Mouse (Mus musculus) liver, postnatal 0 days (tissue): ENCODE results near the gene Herpud2. TPM values are rescaled to one million over a fixed set of nuclear protein-coding genes. Genes with fewer than 3 reads are reported as not detected.
"Not testable (repeated sequence)": the region's sequence is repeated elsewhere in the genome, so short reads cannot be mapped to it uniquely, and the experiment has no call there.

ENCODE experiments used
- ATAC-seq: fragments of 200-750 bp; cut with Nextera tagmentation; 2 replicates; pipeline ENCODE4 v1.8.0; 2017; ENCODE audit warnings: mild to moderate bottlenecking, moderate library complexity
- DNase-seq: peaks from one replicate; pipeline ENCODE4 v3.0.0-alpha.2; 2016
- H3K27ac ChIP-seq: fragments of 300-500 bp; sonication (generic); 2 replicates; pipeline ENCODE4 v1.5.1; 2014; ENCODE audit warnings: antibody characterized with exemption, moderate library complexity, mild to moderate bottlenecking, low read depth
- H3K27me3 ChIP-seq: fragments of 300-500 bp; sonication (generic); 2 replicates; pipeline ENCODE4 v1.6.1; 2014; ENCODE audit warnings: low read length, control low read depth, mixed read lengths; ENCODE audit not compliant: insufficient read depth
- H3K36me3 ChIP-seq: fragments of 300-500 bp; sonication (generic); replicated peaks from 2 replicates; pipeline ENCODE4 v1.6.1; 2014; ENCODE audit warnings: mild to moderate bottlenecking, control low read depth, low read length, moderate library complexity, mixed read lengths; ENCODE audit not compliant: insufficient read depth
- H3K4me1 ChIP-seq: fragments of 300-500 bp; sonication (generic); 2 replicates; pipeline ENCODE4 v1.6.1; 2014; ENCODE audit warnings: antibody characterized with exemption, mild to moderate bottlenecking, control low read depth; ENCODE audit not compliant: insufficient read depth
- H3K4me2 ChIP-seq: fragments of 300-500 bp; sonication (generic); 2 replicates; pipeline ENCODE4 v1.6.1; 2014; ENCODE audit warnings: low read depth, mild to moderate bottlenecking, low read length, moderate library complexity, mixed read lengths
- H3K4me3 ChIP-seq: fragments of 300-500 bp; sonication (generic); 2 replicates; pipeline ENCODE4 v1.5.1; 2014; ENCODE audit warnings: low read depth, low read length
- H3K9ac ChIP-seq: fragments of 300-500 bp; sonication (generic); replicated peaks from 2 replicates; pipeline ENCODE4 v1.6.1; 2014; ENCODE audit warnings: mild to moderate bottlenecking, moderate library complexity
- H3K9me3 ChIP-seq: fragments of 300-500 bp; sonication (generic); 2 replicates; pipeline ENCODE4 v1.6.1; 2016; ENCODE audit warnings: mild to moderate bottlenecking, control low read depth, low read length, mixed read lengths
- CTCF ChIP-seq: sonication (generic); IDR thresholded peaks from 2 replicates; pipeline ENCODE4 v1.5.1; 2016; ENCODE audit warnings: antibody characterized with exemption, low read depth
- EP300 ChIP-seq: IDR thresholded peaks from 2 replicates; pipeline ENCODE4 v1.6.1; 2016; ENCODE audit warnings: antibody characterized with exemption, low read depth, mild to moderate bottlenecking
- WGBS: fragments of 180-500 bp; shearing (Covaris S2); extraction: QIAGEN DNeasy Blood & Tissue Kit; methylation state at CpG from one replicate; pipeline ENCODE4 v1.1.7; 2014; ENCODE audit not compliant: insufficient replicate concordance; 5-methylcytosine and 5-hydroxymethylcytosine counted together
- polyA plus RNA-seq: library from polyadenylated mRNA; unstranded; fragments of >200 nt; fragmentation: Nextera tagmentation; extraction: Ambion mirVana; gene quantifications from 2 replicates; pipeline ENCODE4 v1.2.1, GENCODE M21; 2015

Gene Herpud2
- polyA plus RNA-seq, 1 experiment from 2014 or later, result 12.7 TPM

DNA sequence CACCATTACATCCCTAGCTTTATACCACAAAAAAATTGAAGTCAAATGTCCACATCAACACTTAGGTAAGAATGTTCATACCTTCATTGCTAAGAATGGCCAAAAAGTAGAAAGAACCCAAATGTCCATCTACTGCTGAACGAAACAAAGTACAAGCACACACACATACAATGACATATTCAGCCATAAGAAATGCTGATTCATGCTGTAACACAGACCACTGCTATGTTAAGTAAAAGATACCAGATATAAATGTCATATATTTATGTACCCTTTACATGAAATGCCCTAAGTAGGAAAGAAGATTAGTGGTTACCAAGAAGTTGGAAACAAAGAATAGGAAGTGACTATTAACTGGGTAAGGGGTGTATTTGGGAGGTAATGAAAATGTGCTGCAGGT lies 8.6 kb downstream of the Herpud2 start:
- Histone ChIP-seq H3K36me3 (no peaks in the 10 kb centered on the region), H3K4me2 (no peak overlapping the region), H3K9ac (no peak overlapping the region), H3K27me3 (no peaks in the 10 kb centered on the region), H3K4me1 (peaks cover 16% of the 10 kb centered on the region), H3K4me3 (no peak overlapping the region), H3K27ac (no peak overlapping the region), H3K9me3 (no peaks in the 10 kb centered on the region)
- no peak for TF ChIP-seq CTCF
- TF ChIP-seq EP300, result no peak
- DNase-seq (no peak), ATAC-seq (no peak)
- 61% methylated on average over 1 of the region's 1 CpGs for WGBS

DNA sequence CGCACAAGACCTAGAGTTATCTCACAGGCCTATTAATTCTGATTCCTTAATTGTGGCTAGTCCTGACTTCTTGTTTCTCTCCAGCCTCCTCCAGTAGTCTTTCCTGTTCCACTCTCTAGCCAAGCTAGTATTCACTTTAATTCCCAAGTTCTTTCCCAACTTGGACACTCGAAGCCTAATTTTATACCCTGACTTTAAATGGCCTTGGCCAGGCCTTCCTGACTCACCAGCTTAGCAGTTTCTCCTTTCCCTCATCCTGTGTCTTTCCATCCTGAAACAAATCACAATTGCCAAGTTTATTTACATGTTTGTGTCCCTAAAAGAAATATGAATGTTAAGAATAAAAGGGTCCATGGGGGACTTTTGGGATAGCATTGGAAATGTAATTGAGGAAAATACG lies 9.6 kb downstream of the Herpud2 start:
- no peak overlapping the region for H3K4me3 ChIP-seq
- 88% methylated on average over 3 of the region's 3 CpGs for WGBS

DNA sequence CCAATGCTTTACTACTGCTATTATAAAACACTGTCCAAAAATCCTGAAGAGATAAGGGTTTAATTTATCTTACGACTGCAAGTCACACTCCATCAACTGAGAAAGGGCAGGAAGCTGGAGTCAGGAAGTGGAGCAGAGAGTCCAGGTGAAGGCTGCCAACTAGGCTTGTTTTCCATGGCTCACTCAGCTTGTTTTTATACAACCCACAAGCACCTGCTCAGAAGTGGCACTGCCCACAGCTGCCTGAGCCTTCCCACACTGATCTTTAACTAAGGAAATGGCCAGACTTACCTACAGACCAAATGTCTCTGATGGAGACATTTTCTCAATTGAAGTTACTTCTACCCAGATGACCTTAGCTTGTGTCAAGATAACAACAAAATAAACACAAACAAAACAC lies 11.3 kb downstream of the Herpud2 start:
- H3K36me3 ChIP-seq, result no peaks in the 10 kb centered on the region; the same call in 1 of the 2 replicates
- H3K4me2 ChIP-seq, result no peak overlapping the region
- H3K27ac ChIP-seq, result no peak overlapping the region
- peaks cover 6% of the 10 kb centered on the region for H3K4me1 ChIP-seq
- no peak overlapping the region for H3K4me3 ChIP-seq
- 52% methylated on average over 1 of the region's 1 CpGs for WGBS
- H3K9ac ChIP-seq, result no peak overlapping the region
- ATAC-seq (no peak), DNase-seq (no peak)
- no peaks in the 10 kb centered on the region for H3K9me3 ChIP-seq
- TF ChIP-seq CTCF (no peak), EP300 (no peak)
- H3K27me3 ChIP-seq, result no peaks in the 10 kb centered on the region

More for the DNA sequence above, 9.6 kb downstream of the Herpud2 start:
- no peak overlapping the region for H3K9ac ChIP-seq
- ATAC-seq (no peak), DNase-seq (no peak)
- H3K9me3 ChIP-seq, result no peaks in the 10 kb centered on the region
- no peak overlapping the region for H3K27ac ChIP-seq
- no peaks in the 10 kb centered on the region for H3K27me3 ChIP-seq
- TF ChIP-seq CTCF, result no peak
- no peak for TF ChIP-seq EP300
- no peak overlapping the region for H3K4me2 ChIP-seq
- H3K36me3 ChIP-seq, result no peaks in the 10 kb centered on the region; the same call in 1 of the 2 replicates
- peaks cover 11% of the 10 kb centered on the region for H3K4me1 ChIP-seq

DNA sequence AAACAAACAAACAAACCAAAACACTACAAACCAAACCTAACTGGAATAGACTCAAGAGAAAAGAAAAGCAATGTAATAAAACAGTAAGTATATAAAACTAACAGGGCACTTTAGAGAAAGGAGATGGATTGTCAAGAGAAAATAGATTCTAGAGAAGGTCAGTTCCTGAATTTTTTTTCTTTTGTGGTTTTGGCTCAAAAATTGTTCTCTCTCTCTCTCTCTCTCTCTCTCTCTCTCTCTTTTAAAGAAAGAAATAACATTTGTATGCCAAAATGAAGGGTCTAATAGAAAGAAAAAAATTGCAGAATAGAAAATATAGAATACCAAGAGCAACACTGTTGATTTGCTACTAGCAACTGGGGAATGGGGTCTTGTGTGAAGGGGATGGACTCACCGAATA lies 12.7 kb downstream of the Herpud2 start:
- no peak for DNase-seq
- ATAC-seq, result no peak
- no peak overlapping the region for H3K4me3 ChIP-seq
- whole genome bisulfite sequencing, result 87% methylated on average over 1 of the region's 1 CpGs
- TF ChIP-seq EP300 (no peak), CTCF (no peak)
- no peaks in the 10 kb centered on the region; the same call in 1 of the 2 replicates for H3K36me3 ChIP-seq
- no peak overlapping the region for H3K9ac ChIP-seq
- H3K9me3 ChIP-seq, result no peaks in the 10 kb centered on the region
- H3K27me3 ChIP-seq, result no peaks in the 10 kb centered on the region
- H3K4me1 ChIP-seq, result peaks cover 4% of the 10 kb centered on the region
- H3K27ac ChIP-seq, result no peak overlapping the region
- no peak overlapping the region for H3K4me2 ChIP-seq

DNA sequence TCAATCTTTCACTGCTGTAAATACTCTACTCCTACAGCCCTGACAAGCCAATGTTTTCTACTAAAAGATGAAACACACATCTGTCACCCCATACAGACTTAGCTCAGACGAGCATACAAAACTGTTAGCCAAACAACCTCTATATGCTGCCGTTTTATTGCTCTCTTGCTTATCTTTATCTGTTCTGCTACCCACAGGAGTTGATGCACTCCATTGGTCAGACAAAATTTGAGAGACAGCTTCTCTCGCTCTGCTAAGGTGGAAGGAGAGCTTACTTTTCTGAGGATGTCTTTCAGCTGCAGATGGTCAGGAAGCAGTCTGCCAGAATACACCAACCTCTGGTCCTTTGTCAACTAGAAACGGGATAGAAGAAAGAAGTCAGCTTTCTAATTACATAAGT lies 18.7 kb downstream of the Herpud2 start:
- DNase-seq, result no peak
- Histone ChIP-seq H3K27me3 (no peaks in the 10 kb centered on the region), H3K4me2 (no peak overlapping the region), H3K36me3 (no peaks in the 10 kb centered on the region; the same call in none of the 2 replicates), H3K9ac (no peak overlapping the region), H3K4me1 (no peaks in the 10 kb centered on the region), H3K27ac (no peak overlapping the region), H3K9me3 (no peaks in the 10 kb centered on the region), H3K4me3 (no peak overlapping the region)
- TF ChIP-seq EP300 (no peak), CTCF (no peak)
- WGBS, result 57% methylated on average over 4 of the region's 4 CpGs
- no peak for ATAC-seq

DNA sequence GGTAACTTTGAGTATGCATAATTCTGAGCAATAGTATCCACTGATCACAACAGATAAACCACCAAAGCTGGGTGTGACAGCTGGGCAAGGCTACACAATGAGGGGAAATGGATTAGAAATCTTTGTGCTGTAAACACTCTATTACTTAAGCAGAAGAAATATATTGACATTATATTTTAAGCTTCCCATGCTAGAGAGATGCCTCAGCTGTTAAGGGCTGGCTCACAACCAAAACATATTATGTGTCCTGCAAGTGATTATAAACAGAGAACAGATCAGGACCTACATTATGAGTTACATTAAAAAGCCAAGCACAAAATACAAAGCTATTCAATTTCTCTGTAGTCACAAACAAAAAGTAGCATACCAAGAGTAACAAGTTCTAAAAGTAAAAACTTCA lies 19.4 kb downstream of the Herpud2 start:
- no peak for ATAC-seq

DNA sequence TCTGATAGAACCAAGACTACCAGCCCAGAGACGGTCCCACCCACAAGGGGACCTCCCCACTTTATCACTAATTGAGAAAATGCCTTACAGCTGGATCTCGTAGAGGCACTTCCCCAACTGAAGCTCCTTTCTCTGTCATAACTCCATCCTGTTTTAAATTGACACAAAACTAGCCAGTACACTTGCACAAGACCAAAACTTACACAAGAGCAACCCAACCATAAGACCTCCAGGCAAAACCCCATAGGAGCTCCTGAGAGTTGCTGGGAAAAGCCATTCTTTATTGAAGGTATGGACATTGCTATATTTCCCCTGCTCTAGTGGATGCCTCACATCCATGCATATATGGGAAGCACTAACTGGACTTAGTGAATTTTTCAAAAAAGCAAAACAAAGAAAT lies 27.6 kb downstream of the Herpud2 start:
- H3K4me1 ChIP-seq, result no peaks in the 10 kb centered on the region
- TF ChIP-seq EP300, result no peak
- TF ChIP-seq CTCF, result no peak
- H3K36me3 ChIP-seq, result peaks cover 7% of the 10 kb centered on the region; the same call in 1 of the 2 replicates
- ATAC-seq (no peak), DNase-seq (no peak)
- H3K27me3 ChIP-seq, result no peaks in the 10 kb centered on the region
- no peak overlapping the region for H3K4me2 ChIP-seq
- H3K27ac ChIP-seq, result no peak overlapping the region
- H3K9me3 ChIP-seq, result no peaks in the 10 kb centered on the region
- no peak overlapping the region for H3K4me3 ChIP-seq
- 57% methylated on average over 2 of the region's 2 CpGs for WGBS
- no peak overlapping the region for H3K9ac ChIP-seq

More for the DNA sequence above, 19.4 kb downstream of the Herpud2 start:
- Histone ChIP-seq H3K27ac (no peak overlapping the region), H3K36me3 (no peaks in the 10 kb centered on the region; the same call in 1 of the 2 replicates), H3K27me3 (no peaks in the 10 kb centered on the region), H3K9me3 (no peaks in the 10 kb centered on the region), H3K4me3 (no peak overlapping the region), H3K4me1 (no peaks in the 10 kb centered on the region), H3K4me2 (no peak overlapping the region), H3K9ac (no peak overlapping the region)
- no peak for DNase-seq
- TF ChIP-seq CTCF (no peak), EP300 (no peak)

DNA sequence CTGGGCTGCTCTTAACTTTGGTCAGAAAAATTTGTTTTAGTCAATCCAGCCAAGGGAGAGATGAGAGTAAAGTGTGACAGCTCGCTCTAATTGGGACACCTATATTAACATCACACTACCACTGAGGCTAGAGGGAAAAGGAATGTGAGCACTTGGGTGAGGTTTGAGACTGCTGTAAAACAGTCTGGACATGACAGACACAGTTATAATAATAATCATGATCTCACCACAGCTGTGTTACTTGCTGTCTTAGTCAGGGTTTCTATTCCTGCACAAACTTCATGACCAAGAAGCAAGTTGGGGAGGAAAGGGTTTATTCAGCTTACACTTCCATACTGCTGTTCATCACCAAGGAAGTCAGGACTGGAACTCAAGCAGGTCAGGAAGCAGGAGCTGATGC lies 28.0 kb downstream of the Herpud2 start:
- not testable (repeated sequence) for H3K27me3 ChIP-seq, H3K4me2 ChIP-seq, H3K9ac ChIP-seq, H3K36me3 ChIP-seq, H3K27ac ChIP-seq, H3K4me3 ChIP-seq, ATAC-seq, H3K9me3 ChIP-seq, DNase-seq, H3K4me1 ChIP-seq
- WGBS, result 93% methylated on average over 1 of the region's 1 CpGs
